Mouse (Mus musculus) adrenal gland, postnatal 10 days (tissue): ENCODE data around the gene Osbpl10. TPM values are rescaled to one million over a fixed set of nuclear protein-coding genes. Genes with fewer than 3 reads are reported as not detected.
"Not testable (repeated sequence)": the region's sequence is repeated elsewhere in the genome, so short reads cannot be mapped to it uniquely, and the experiment has no call there.

Source experiments
- DNase-seq: peaks from one replicate; pipeline ENCODE4 v3.0.0; 2021; ENCODE audit warnings: mixed read lengths
- total RNA-seq, 2 experiments: library from RNA; stranded (reverse); gene quantifications; 2 replicates each; pipeline ENCODE4 v1.2.3; 2021

Gene Osbpl10
- total RNA-seq, 2 experiments from 2014 or later: 8.1 to 8.5 TPM

- DNase-seq: no peak
Measured at GRCm38 (mm10) chr9:115224744-115225354, 246.5 kb downstream of the Osbpl10 start.

DNA sequence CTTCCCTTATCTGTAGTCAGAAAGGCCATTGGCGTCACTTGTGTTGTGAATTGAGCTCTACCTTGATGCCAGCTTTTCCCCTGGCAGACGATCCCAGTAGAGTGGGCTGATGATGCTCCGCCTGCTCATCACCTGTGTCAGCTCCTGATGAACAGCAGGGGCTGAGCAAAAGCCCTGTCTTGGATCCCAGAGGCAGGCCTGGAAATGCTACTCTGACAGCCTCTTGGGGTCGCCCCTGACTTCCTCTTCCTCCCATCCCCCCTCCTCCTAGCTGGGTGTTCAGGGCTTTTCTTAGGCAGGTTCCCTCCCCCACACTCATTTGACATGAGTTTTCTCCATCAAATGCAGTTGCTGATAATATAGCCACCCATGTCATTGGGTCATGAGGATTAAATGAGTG lies 250.8 kb downstream of the Osbpl10 start:
- DNase-seq: no peak

DNA sequence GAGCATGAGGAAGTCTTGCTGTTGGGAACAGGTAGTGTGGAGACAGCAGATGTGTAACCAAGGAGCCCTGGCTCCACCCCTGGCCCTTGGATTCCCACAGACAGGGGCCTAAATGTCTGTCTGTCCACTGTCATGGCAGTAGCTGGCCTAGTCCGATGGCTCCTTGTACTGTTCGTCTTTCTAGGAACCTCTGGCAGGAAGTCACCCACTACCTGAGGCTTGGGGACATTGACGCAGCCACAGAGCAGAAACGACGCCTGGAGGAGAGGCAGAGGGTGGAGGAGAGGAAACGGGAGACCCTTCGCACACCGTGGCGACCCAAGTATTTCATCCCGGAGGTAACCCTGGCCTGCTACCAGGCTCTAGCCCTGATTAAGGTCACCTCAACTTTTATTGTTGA lies 251.3 kb downstream of the Osbpl10 start:
- no peak for DNase-seq

- DNase-seq: no peak
Measured at GRCm38 (mm10) chr9:115230141-115230540, 251.8 kb downstream of the Osbpl10 start.

GRCm38 (mm10) chr9:115231476-115231875 lies 253.1 kb downstream of the Osbpl10 start:
- no peak for DNase-seq

DNA sequence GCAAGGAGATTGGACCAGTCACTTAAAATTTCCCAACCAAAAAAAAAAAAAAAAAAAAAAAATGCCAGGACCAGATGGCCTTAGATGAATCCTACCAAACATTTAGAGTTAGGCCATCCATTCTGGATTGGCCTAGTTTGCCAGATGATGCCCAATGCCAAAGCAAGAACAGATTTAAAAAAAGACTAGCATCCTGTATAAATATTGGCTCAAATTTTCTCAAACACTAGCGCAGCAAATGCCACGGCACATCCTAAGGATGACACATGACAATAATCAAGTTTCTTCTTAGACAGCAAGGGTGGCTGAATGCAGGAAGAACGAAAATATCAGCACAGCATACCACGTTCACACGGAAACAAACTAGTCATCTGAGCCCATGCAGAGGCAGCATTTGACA lies 255.4 kb downstream of the Osbpl10 start:
- no peak for DNase-seq

DNA sequence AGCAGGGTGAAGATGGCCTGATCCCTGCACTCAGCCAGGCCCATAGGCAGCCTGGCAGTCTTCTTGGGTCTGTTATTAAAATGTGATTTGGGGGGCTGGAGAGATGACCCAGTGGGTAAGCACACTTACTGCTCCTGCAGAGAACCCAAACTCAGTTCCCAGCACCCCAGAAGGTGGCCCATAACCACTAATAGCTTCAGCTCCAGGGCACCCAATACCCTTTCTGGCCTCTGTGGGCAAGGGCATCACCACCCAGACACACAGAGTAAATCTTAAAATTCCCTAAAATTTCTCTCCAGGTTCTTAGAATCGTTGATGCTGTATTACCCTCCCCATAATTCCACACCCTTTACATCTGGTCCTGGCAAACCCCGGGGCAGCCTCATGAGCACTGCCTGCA lies 256.2 kb downstream of the Osbpl10 start:
- no peak for DNase-seq

- DNase-seq: peak; percentile 46
Measured at GRCm38 (mm10) chr9:115236352-115236841, 258.0 kb downstream of the Osbpl10 start.

- DNase-seq: no peak
Measured at GRCm38 (mm10) chr9:115237943-115238342, 259.6 kb downstream of the Osbpl10 start.

DNA sequence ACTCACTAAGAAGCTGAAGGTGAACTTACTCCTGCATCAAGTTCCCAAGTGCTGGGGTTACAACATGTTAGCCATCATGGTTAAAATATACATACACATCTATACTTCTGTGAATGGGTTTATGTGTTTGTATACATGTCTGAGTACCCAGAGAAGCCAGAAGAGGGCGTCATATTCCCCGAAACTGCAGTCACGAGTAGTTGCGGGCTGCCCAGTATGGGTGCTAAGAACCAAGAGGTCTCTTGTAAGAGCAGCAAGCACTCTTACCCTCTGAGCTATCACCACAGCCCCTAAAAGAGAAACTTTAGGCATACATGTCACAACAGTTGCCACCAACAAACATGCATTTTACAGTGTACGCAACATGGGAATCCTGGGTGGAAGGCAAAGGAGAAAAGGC lies 261.5 kb downstream of the Osbpl10 start:
- DNase-seq: no peak

- no peak for DNase-seq
Measured at GRCm38 (mm10) chr9:115243630-115244029, 265.3 kb downstream of the Osbpl10 start.

GRCm38 (mm10) chr9:115245092-115245491 lies 266.7 kb downstream of the Osbpl10 start:
- DNase-seq: no peak

DNA sequence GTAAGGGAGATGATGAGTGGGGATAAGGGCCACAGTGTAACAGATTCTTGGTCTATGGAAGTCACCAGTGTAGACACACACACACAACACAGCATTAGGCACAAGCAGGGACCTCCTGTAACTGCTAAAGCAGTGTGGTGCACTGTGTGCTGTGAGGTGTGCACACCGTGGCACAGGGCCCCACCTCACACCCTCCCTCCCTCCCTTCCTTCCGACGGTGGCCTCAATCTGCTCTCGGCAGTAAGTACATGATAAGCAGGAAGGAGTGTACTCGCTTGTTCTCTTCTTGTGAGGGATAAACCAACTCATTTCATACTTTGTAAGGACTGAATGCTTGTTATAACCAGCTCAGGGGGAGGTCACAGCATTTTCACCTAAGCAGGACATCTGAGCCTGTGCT lies 270.8 kb downstream of the Osbpl10 start:
- DNase-seq: no peak

GRCm38 (mm10) chr9:115257733-115258286 lies 279.4 kb downstream of the Osbpl10 start:
- DNase-seq: no peak

GRCm38 (mm10) chr9:115259866-115260265 lies 281.5 kb downstream of the Osbpl10 start:
- DNase-seq: no peak

DNA sequence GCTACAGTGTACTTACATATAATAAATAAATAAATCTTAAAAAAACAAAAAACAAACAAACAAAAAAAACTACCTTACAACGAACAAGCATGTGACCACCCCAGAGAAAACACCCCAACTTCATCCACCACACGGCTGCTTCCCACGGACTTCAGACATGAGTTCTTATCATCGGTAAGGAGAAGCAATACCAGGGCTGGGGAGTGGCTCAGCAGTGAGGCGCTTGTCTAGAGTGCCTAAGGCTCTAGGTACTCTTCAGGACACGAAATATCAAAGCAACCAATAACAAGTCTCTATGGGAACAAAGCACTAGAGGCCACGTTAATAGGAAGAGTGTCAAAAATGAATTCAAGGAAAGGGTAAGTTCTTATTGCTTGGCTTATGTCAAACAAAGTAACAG lies 282.1 kb downstream of the Osbpl10 start:
- no peak for DNase-seq

DNA sequence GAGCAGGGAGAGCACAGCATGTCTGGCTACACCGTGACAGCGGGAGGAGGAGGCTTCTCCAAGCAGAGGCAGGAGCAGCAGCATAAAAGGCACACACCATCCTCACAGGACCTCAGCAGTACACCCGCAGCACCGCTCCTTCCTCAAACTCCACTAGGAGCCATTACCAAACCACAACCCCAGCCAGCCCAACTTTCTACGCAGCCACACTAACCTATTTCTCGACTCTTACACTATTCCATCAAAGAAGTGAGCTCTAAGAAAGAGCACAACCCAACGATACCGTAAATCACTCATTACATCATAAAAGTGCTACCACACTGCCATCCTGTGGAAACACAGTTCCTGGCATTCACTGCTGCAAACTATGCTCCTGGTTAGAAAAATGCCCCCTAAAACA lies 283.1 kb downstream of the Osbpl10 start:
- no peak for DNase-seq

DNA sequence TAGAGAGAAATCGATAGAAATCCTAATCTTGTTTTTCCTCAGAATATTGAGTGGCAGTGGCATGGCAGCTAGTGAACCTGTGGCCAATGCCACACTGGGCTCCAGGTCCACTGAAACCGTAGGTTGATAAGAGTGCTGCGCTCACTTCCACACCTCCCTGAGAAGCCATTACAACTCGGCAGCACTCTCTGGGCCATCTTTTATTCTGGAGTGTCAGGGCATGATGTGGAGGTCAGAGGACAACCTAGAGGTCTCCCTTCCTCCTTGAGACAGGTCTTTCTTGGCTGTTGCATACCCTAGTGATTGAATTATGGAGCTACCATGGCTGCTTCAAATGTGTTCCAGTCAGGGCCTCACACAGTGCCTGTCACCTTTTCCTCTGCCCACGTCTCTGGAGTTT lies 283.5 kb downstream of the Osbpl10 start:
- no peak for DNase-seq

DNA sequence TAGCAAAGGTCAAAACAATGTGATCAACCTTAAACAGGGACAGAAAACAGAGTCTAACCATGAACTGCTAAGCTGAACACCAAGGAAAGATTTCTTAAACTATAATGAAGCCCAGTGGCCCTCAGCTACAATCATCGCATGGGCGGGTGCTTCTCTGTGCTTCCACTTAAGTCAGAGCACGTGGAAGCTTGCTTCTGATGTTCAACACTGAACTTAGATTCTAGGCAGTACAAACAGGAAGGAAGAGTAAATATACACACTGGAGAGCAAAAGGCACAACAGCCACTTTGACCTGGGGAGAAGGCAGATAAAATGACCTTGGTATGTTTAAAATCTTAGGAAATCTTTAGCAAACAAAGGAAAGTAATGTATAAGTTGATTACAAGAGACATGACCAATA lies 293.2 kb downstream of the Osbpl10 start:
- DNase-seq: no peak

GRCm38 (mm10) chr9:115272451-115272850 lies 294.1 kb downstream of the Osbpl10 start:
- DNase-seq: not testable (repeated sequence)

DNA sequence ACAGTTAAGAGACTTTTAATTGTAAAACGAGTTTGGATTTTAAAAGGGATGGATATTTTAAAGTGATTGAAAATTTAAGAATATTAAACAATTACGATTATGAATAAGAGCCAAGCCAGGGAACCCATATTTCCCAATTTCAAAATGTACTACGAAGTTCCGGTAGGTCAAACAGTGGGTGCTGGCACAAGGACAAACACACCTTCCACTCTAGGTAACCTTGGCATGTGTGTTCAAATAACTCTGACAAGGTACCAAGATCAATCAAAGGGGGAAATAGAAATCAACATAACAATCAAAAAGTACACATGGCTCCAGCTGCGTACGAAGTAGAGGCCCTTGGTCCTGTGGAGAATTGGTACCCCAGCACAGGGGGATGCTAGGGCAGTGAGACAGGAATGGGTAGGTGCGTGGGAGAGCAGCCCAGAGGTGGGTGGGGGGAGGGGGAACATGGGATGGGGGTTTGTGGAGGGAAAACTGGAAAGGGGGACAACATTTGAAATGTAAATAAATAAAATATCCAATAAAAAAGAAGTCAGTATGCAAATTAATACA lies 294.8 kb downstream of the Osbpl10 start:
- DNase-seq: no peak

GRCm38 (mm10) chr9:115274806-115275205 lies 296.4 kb downstream of the Osbpl10 start:
- no peak for DNase-seq

- DNase-seq: no peak
Measured at GRCm38 (mm10) chr9:115278641-115279040, 300.3 kb downstream of the Osbpl10 start.
